Mouse (Mus musculus): ENCODE measurements around the gene Map3k9.

- TF ChIP-seq CTCF (IDR thresholded peaks at IDR 0.05; ENCODE audit: extremely low read depth, insufficient read length, insufficient replicate concordance, low read depth, low read length) (no peak), POLR2A (IDR thresholded peaks at IDR 0.05; ENCODE audit: low read depth, low read length) (no peak)
Measured at GRCm38 (mm10) chr12:81769458-81769857, 11.5 kb downstream of the Map3k9 start.
